Mouse (Mus musculus): ENCODE data around the gene Ccl7. TPM values are rescaled to one million over a fixed set of nuclear protein-coding genes. Genes with fewer than 3 reads are reported as not detected.

Ccl7 gene
- total RNA-seq, 1 experiment = 6.3 TPM

GRCm38 (mm10) chr11:82084360-82084759, 38.8 kb downstream of the Ccl7 start:
- TF ChIP-seq ZC3H11A (IDR thresholded peaks at IDR 0.05; ENCODE audit: borderline replicate concordance, low read depth, low read length) = no peak
- no peak for TF ChIP-seq HCFC1 (IDR thresholded peaks at IDR 0.05; ENCODE audit: borderline replicate concordance, insufficient read depth, low read length)
- no peak for TF ChIP-seq CHD2 (IDR thresholded peaks at IDR 0.05; ENCODE audit: low read depth, low read length)
- no peak for TF ChIP-seq MAFK (IDR thresholded peaks at IDR 0.05; ENCODE audit: insufficient read depth, low read depth, low read length)
- no peak for TF ChIP-seq ZNF384 (IDR thresholded peaks at IDR 0.05; ENCODE audit: low read depth, low read length)

More at GRCm38 (mm10) chr11:82084360-82084759, 38.8 kb downstream of the Ccl7 start:
- Histone ChIP-seq H3K27ac (ENCODE audit: insufficient read depth, low read depth, low read length, poor library complexity, severe bottlenecking) (no peak overlapping the region), H3K9ac (ENCODE audit: insufficient read depth, low read depth, low read length, poor library complexity, severe bottlenecking) (no peak overlapping the region), H3K4me1 (ENCODE audit: control insufficient read depth in 2 of 2, insufficient read depth in 2 of 2, low read length in 2 of 2, poor library complexity in 1 of 2) (no peaks in the 10 kb centered on the region), H3K4me3 (ENCODE audit: insufficient read depth in 1 of 2, low read depth in 1 of 2, low read length in 2 of 2, poor library complexity in 1 of 2, severe bottlenecking in 1 of 2) (no peak overlapping the region), H3K9me3 (ENCODE audit: control insufficient read depth, insufficient read depth, low read depth, low read length) (no peaks in the 10 kb centered on the region), H3K36me3 (ENCODE audit: control insufficient read depth, insufficient read depth, low read length, poor library complexity, severe bottlenecking) (no peaks in the 10 kb centered on the region)
- no peak for DNase-seq (ENCODE audit: low read depth, low spot score)
- in situ Hi-C loops (cut with MboI; ENCODE audit: low sequenced_read_pairs in 2 of 2, unreplicated experiment in 2 of 2) = no loop called here

Other genes with a start within 250 kb of the Ccl7 start
- not detected in 2 replicates for gene 5530401A14Rik, start 185.0 kb upstream of the Ccl7 start, total RNA-seq (2012; rRNA removed)
- gene Asic2, start 77.3 kb upstream of the Ccl7 start, total RNA-seq (2012; rRNA removed) = 0.13 and 0.42 TPM in 2 replicates
- 0.74 and 7.8 TPM in 2 replicates for gene Ccl2, start 10.1 kb upstream of the Ccl7 start, total RNA-seq (2012; rRNA removed)
- not detected in 2 replicates for gene Gm17268, start 7.2 kb upstream of the Ccl7 start, total RNA-seq (2012; rRNA removed)
- not detected in 2 replicates for gene Ccl11, start 12.1 kb downstream of the Ccl7 start, total RNA-seq (2012; rRNA removed)
- not detected in 2 replicates for gene Ccl12, start 56.1 kb downstream of the Ccl7 start, total RNA-seq (2012; rRNA removed)
- gene Ccl8, start 69.5 kb downstream of the Ccl7 start, total RNA-seq (2012; rRNA removed) = not detected in 2 replicates

Data from ES-E14 (cell line).